Mouse (Mus musculus): ENCODE data around the gene Rcan2. TPM values are rescaled to one million over a fixed set of nuclear protein-coding genes. Genes with fewer than 3 reads are reported as not detected.

Rcan2 gene
- polyA plus RNA-seq, 1 experiment from 2014 or later, result 6.8 TPM

DNA sequence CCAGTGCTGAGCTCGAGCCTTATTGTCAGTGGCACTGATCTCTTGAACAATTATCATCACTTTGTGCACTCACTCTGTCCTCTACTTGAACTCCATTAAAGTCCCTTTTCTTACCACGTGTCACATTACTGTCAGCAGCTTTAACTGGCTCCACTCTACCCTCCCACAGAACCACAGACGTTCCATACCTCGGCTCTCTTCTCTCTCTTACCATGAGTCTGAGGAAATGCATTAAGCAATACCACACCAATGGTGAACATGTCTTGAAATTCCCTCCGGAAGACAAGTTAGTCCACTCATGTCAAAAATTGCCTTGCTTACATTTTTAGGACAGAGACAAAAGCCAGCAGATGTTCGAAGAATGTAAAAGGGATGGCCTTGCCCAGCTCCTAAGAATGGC lies 267.7 kb downstream of the Rcan2 start:
- H3K36me3 ChIP-seq, result no peaks in the 10 kb centered on the region
- WGBS, result 73% methylated on average over 6 of the region's 6 CpGs

DNA sequence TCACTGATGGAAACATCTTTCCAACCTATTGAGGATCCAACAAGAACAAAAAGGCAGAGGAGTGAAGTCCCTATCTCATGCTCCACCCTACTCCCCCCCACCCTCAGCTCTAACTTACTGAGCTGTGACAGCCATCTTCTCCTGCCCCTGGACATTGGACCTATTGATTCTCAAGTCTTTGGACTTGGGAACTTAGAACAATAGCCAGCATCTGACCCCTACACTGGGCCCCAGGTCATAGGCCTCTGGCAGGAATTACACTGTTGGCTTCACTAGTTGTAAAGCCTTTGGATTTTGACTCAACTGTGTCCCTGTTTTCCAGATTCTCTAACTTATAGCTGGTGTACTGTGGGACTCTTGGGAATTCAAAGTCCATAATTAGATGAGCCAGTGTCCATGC lies 270.5 kb downstream of the Rcan2 start:
- Histone ChIP-seq H3K9ac (no peak overlapping the region), H3K27ac (no peak overlapping the region), H3K36me3 (no peaks in the 10 kb centered on the region), H3K9me3 (replicated peaks) (no peaks in the 10 kb centered on the region), H3K4me3 (replicated peaks) (no peak overlapping the region), H3K4me2 (no peak overlapping the region), H3K4me1 (no peaks in the 10 kb centered on the region), H3K27me3 (no peaks in the 10 kb centered on the region)
- no peak for ATAC-seq (replicated peaks; ENCODE audit: low FRiP score)

More for the DNA sequence above, 267.7 kb downstream of the Rcan2 start:
- no peak for ATAC-seq (replicated peaks; ENCODE audit: low FRiP score)
- Histone ChIP-seq H3K4me3 (replicated peaks) (no peak overlapping the region), H3K27me3 (no peaks in the 10 kb centered on the region), H3K9ac (no peak overlapping the region), H3K4me2 (no peak overlapping the region), H3K27ac (no peak overlapping the region), H3K4me1 (no peaks in the 10 kb centered on the region), H3K9me3 (replicated peaks) (no peaks in the 10 kb centered on the region)

DNA sequence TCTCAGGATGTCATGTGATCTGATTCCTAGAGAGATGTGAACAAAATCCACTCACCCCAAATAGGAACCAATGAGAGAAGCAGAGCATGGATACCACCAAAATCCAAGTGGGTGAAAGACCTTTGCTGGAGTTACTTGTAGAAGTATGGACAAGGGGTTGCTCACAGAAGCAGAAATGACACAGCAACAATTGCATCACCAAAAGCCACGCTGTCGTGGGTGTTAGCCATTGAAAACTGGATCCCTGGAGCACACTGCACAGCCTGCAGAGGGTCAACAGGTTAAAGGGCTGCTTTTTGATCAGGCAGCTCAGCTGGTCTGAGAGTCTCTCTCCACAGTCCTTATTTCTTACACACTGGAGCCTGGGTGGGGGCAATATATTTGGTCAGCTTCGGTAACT lies 274.4 kb downstream of the Rcan2 start:
- 0 out of 2 replicates have a peak, but pooled peaks cover 5% of the 10 kb centered on the region for H3K27me3 ChIP-seq
- no peak overlapping the region for H3K4me2 ChIP-seq
- 86% methylated on average over 3 of the region's 3 CpGs for WGBS
- ATAC-seq (replicated peaks; ENCODE audit: low FRiP score), result no peak
- no peak overlapping the region for H3K27ac ChIP-seq
- H3K36me3 ChIP-seq, result no peaks in the 10 kb centered on the region
- no peak overlapping the region for H3K4me3 ChIP-seq (replicated peaks)
- no peak overlapping the region for H3K9ac ChIP-seq
- 0 out of 2 replicates have a peak, but pooled peaks cover 4% of the 10 kb centered on the region for H3K4me1 ChIP-seq
- no peaks in the 10 kb centered on the region for H3K9me3 ChIP-seq (replicated peaks)

DNA sequence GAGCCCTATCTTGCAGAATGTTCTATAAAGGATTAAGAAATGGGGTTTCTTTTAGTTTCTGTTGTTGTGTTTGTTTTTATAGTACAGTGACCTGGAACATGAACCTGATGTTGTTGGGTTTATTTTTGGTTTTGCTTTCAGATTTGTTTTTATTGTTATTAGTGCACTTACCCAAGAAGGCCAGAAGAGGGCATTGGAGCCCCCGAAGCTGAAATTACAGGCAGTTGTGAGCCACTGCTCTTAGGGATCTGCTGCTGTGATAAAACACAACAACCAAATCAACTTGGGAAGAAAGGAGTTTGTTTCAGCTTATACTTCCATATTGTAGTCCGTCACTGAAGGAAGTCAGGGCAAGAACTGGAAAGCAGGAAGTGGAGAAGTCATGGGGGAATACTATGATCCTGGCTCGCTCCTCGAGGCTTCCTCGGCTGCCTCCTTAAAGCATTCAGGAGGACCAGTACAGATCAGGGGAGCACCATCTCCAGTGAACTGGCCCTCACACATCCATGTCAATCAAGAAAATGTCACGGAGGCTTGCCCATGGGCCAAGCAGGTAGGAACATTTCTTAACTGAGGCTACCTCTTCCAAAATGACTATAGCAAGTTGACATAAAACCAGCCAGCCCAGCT lies 275.0 kb downstream of the Rcan2 start:
- Histone ChIP-seq H3K9ac (no peak overlapping the region), H3K27ac (no peak overlapping the region), H3K4me1 (0 out of 2 replicates have a peak, but pooled peaks cover 4% of the 10 kb centered on the region), H3K36me3 (no peaks in the 10 kb centered on the region), H3K27me3 (0 out of 2 replicates have a peak, but pooled peaks cover 5% of the 10 kb centered on the region), H3K9me3 (replicated peaks) (no peaks in the 10 kb centered on the region), H3K4me3 (replicated peaks) (no peak overlapping the region), H3K4me2 (no peak overlapping the region)
- ATAC-seq (replicated peaks; ENCODE audit: low FRiP score), result no peak
- WGBS, result 61% methylated on average over 6 of the region's 6 CpGs

DNA sequence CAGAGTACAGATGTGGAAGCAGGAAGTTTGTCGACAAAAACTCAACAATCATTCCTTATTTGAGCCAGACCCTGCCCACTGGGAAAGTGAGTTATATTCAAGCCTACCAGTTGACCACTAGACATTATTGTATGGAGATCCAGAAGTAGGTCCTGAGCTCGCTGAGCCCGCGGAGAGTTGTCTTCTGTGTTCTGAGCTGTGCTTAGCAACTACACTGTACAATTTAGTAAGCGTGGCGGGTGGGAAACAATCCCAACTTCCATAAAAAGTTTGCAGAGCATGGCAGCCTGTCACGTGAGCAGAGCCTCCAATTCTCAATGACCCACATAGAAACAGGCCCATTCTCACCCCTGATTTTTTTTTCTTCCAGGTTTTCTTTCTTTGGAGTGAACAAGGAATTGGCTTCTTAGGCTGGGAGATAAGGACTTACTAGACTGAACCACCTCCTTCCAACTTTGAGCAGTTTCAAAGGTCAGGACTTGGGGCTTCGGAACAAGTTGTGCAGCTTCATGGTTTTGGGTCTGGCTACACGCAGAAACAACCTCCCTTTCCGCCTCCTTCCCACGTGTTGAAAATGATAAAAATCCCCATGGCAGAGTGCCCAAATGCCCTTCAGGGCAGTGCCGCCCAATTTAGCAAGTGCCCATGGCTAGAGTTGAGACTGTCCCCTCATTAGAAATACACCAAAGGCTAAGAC lies 276.1 kb downstream of the Rcan2 start:
- no peak overlapping the region for H3K4me3 ChIP-seq (replicated peaks)
- no peaks in the 10 kb centered on the region for H3K9me3 ChIP-seq (replicated peaks)
- no peak overlapping the region for H3K27ac ChIP-seq
- no peak overlapping the region for H3K4me2 ChIP-seq
- 0 out of 2 replicates have a peak, but pooled peaks cover 4% of the 10 kb centered on the region for H3K4me1 ChIP-seq
- H3K27me3 ChIP-seq, result 0 out of 2 replicates have a peak, but pooled peaks cover 5% of the 10 kb centered on the region
- no peak for ATAC-seq (replicated peaks; ENCODE audit: low FRiP score)
- WGBS, result 83% methylated on average over 12 of the region's 12 CpGs
- no peaks in the 10 kb centered on the region for H3K36me3 ChIP-seq
- H3K9ac ChIP-seq, result no peak overlapping the region

DNA sequence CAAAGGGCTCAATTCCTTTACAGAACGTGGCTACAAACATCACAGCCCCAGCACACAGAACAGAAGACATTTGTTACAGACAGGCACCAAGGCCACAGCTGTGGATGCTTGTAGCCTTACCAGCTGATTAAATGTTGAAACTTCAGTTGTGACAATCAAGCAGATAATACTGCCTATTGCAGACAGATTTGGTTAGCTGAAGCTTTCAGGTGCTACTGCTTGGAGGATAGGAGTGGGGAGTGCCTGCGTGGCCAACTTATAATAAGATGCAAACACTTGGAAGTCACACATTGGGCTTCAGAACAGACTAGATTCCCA lies 276.7 kb downstream of the Rcan2 start:
- 67% methylated on average over 2 of the region's 2 CpGs for WGBS

DNA sequence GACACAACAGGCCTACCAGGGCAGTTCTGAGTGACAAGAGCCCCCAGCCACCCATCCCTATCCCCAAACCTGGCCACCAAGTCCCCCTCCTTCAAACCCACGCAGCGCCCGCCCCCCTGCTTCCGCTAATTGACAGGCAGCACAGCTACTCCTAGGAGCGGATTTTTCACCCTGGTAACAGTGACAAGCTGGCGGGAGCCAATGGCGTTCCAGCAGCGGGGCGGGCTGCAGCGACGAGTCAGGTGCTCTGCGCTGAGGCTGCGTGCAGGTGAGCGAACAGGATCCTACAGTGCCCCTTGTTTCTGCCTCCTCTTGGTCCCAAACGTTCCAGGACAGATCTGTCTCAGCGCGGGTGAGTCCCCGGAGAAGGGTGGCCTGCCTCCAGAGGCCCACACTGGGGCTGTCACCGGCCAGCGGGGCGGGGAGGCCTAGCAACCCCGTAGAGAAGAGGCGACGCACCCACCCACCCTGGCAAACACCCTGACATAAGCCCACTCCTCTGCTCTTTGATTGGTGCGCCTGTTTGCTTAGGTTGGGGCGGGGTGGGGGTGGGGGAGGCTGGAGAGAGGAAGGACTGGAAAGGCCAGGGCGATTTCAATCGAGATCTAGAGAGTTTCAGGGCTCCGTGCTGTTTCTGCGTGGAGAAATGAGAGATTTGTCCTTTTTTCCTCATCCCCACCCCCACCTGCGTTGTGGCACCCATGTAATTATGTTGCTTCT lies 277.6 kb downstream of the Rcan2 start, which contains the start of gene Enpp5:
Enpp5 (plus strand) TSS at position 183 of the 720 bp plus-strand sequence.
- H3K4me1 ChIP-seq, result 0 out of 2 replicates have a peak, but pooled peaks cover 4% of the 10 kb centered on the region
- H3K9me3 ChIP-seq (replicated peaks), result no peaks in the 10 kb centered on the region
- no peaks in the 10 kb centered on the region for H3K36me3 ChIP-seq
- peak within 1 kb of the TSS; percentile 66 for H3K9ac ChIP-seq
- under 1% methylated on average over 31 of the region's 31 CpGs for WGBS
- H3K27ac ChIP-seq, result peak within 1 kb of the TSS; percentile 81
- ATAC-seq (replicated peaks; ENCODE audit: low FRiP score), result peak; percentile 96
- H3K4me2 ChIP-seq, result peak within 1 kb of the TSS; percentile 96
- H3K27me3 ChIP-seq, result 0 out of 2 replicates have a peak, but pooled peaks cover 5% of the 10 kb centered on the region
- H3K4me3 ChIP-seq (replicated peaks), result peak within 1 kb of the TSS; percentile 68

More for the DNA sequence above, 276.7 kb downstream of the Rcan2 start:
- Histone ChIP-seq H3K4me2 (no peak overlapping the region), H3K36me3 (no peaks in the 10 kb centered on the region), H3K9ac (no peak overlapping the region), H3K4me1 (0 out of 2 replicates have a peak, but pooled peaks cover 4% of the 10 kb centered on the region), H3K4me3 (replicated peaks) (no peak overlapping the region), H3K27ac (no peak overlapping the region), H3K27me3 (0 out of 2 replicates have a peak, but pooled peaks cover 5% of the 10 kb centered on the region), H3K9me3 (replicated peaks) (no peaks in the 10 kb centered on the region)
- ATAC-seq (replicated peaks; ENCODE audit: low FRiP score), result no peak

DNA sequence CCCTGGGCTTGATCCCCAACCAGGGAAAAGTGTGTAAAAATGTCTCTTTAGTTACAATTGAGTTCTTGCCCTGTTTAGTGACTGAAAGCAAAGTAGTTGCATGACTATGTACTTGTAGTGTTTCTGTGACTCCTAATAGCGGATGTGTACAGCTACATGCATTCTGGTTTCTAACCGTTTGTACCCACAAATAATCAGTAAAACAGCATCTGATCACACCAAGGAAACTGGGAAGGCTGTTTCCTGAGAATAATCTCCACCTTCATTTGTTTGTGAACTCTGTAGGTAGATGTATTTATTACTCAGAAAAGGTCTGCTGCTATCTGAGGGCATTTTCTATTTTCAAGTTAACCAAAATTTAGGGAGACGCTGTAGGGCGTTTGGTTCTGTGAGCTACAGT lies 282.0 kb downstream of the Rcan2 start:
- no peak for ATAC-seq (replicated peaks; ENCODE audit: low FRiP score)
- Histone ChIP-seq H3K9ac (no peak overlapping the region), H3K27ac (no peak overlapping the region), H3K27me3 (no peaks in the 10 kb centered on the region), H3K36me3 (no peaks in the 10 kb centered on the region), H3K4me1 (0 out of 2 replicates have a peak, but pooled peaks cover 4% of the 10 kb centered on the region), H3K4me3 (replicated peaks) (no peak overlapping the region), H3K4me2 (no peak overlapping the region), H3K9me3 (replicated peaks) (no peaks in the 10 kb centered on the region)
- WGBS, result 83% methylated on average over 4 of the region's 4 CpGs

DNA sequence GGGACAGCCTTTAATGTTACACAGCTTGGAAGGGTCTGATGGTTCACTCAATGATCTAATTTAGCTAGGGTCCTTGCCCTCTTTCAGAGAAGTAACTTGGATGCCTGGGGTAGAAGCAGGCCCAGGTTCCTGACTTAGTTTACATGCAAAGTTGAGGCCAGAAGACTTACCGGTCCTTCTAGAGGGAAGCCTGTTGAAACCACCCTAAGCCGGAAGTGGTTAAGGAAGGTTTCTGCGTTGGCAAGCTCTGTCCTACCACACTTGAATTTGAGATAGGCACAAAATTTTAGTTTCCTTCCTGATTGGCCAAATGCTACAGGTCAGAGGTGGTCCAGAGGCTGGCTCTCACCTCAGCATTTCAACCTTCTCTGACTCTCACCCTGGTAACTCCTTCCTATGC lies 287.1 kb downstream of the Rcan2 start:
- no peak overlapping the region for H3K27ac ChIP-seq
- no peaks in the 10 kb centered on the region for H3K9me3 ChIP-seq (replicated peaks)
- no peaks in the 10 kb centered on the region for H3K27me3 ChIP-seq
- no peak for ATAC-seq (replicated peaks; ENCODE audit: low FRiP score)
- no peak overlapping the region for H3K4me2 ChIP-seq
- H3K4me3 ChIP-seq (replicated peaks), result no peak overlapping the region
- H3K4me1 ChIP-seq, result no peaks in the 10 kb centered on the region
- WGBS, result 90% methylated on average over 3 of the region's 3 CpGs
- H3K9ac ChIP-seq, result no peak overlapping the region
- H3K36me3 ChIP-seq, result no peaks in the 10 kb centered on the region

Other genes starting within 250 kb of the Rcan2 start
- gene Pla2g7, start 233.3 kb upstream of the Rcan2 start, polyA plus RNA-seq (2015; fragmentation: Nextera tagmentation; extraction: Ambion mirVana), result 66.6 and 67.2 TPM in 2 replicates
- 0.03 TPM in 1 of 2 replicates, not detected in the other for gene Tdrd6, start 171.1 kb upstream of the Rcan2 start, polyA plus RNA-seq (2015; fragmentation: Nextera tagmentation; extraction: Ambion mirVana)
- 17.8 and 22.6 TPM in 2 replicates for gene Slc25a27, start 134.1 kb upstream of the Rcan2 start, polyA plus RNA-seq (2015; fragmentation: Nextera tagmentation; extraction: Ambion mirVana)
- gene Cyp39a1, start 133.9 kb upstream of the Rcan2 start, polyA plus RNA-seq (2015; fragmentation: Nextera tagmentation; extraction: Ambion mirVana), result 24.8 and 27.3 TPM in 2 replicates

Data from kidney, embryonic 15.5 days (tissue).